Mouse (Mus musculus): ENCODE measurements around the gene Asb2. TPM values are rescaled to one million over a fixed set of nuclear protein-coding genes. Genes with fewer than 3 reads are reported as not detected.

Asb2 gene
- total RNA-seq (2021) = 1 to 10 TPM; 2.5 to 5.2 TPM
- long read RNA-seq, experiment 1, transcript Asb2-201 (10 exons, 2,690 nt) = major isoform, 6 of 6 reads
- long read RNA-seq, experiment 1, partial matches to known transcripts = 0 of 6 reads
- long read RNA-seq, experiment 1, other reads (novel, unspliced or antisense) = 0 of 6 reads
- long read RNA-seq, experiment 2, partial matches to known transcripts = 1 of 4 reads
- long read RNA-seq, experiment 2, other reads (novel, unspliced or antisense) = 0 of 4 reads

DNA sequence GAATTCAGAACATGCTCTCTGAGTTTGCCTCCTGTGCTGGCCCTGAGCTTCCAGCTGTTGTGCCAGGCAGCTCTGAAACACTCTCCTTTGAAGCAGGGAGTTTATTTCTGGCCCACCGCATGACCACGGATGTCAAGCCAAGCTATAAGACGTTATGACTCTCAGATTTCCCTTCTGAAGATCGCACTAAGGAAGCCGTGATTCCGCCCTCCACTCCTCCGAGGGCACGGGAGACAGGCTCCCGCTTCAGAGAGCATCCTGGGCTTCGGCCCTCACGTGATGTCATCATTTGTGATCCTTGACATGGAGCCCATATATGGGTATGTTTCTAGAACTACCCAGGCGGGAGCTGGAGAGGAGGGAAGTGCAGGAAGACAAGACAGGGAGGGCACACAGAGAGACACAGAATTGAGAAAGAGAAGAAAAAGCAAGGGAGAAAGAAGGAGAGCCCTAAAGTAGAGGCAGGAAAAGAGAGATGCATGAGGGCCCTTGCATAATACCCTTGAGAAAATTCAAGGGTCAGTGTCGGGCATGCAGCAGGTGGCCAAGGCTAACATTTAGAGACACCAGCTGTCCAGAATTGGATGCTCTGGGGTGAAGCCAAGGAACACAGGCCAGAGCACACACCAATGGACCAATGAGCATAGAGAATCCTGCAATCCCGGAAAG, at the start of gene Asb2:
Gene Asb2 (minus strand): TSS at position 256 of the 669 bp plus-strand sequence.
- no peak for DNase-seq (ENCODE audit: low spot score in 2 of 2)

DNA sequence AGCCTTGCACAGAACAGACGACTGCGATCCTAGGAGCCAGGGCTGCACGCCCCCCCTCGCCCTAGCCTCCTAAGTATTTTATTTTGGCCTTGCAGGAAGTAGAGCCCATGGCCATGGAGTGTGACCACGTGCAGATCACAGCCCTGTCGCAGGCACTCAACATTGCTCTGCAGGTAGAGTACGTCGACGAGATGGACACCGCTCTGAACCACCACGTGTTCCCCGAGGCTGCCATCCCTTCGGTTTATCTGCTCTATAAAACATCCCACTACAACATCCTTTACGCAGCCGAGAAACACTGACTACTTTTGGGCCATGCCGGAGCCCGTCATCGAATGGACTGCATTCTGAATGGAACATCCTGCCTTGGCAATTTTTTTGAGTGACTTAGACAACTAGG, 48.3 kb upstream of the Asb2 start:
- no peak for DNase-seq (ENCODE audit: low spot score in 2 of 2)

DNA sequence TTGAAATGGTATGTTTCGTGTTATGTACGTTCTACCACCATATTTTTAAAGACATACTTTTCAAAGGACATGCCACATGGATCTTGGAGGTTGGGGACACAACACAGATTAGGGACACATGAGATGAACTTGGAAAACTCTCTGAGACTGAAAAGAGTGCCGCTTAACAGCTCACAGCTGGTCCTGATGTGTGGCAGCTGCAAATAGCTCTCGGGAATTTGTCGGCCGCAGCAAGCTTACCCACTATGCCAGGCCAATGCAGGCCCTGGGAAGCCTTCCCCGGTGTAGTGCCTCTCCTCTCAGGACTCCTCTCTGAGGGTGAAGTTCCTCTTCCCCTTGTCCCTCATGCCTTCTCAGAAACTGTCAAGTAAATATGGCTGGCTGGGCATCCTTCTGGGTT, 41.0 kb upstream of the Asb2 start:
- no peak for DNase-seq (ENCODE audit: low spot score in 2 of 2)

- no peak for DNase-seq (ENCODE audit: low spot score in 2 of 2)
Measured at GRCm38 (mm10) chr12:103395486-103396275, 39.9 kb upstream of the Asb2 start.

DNA sequence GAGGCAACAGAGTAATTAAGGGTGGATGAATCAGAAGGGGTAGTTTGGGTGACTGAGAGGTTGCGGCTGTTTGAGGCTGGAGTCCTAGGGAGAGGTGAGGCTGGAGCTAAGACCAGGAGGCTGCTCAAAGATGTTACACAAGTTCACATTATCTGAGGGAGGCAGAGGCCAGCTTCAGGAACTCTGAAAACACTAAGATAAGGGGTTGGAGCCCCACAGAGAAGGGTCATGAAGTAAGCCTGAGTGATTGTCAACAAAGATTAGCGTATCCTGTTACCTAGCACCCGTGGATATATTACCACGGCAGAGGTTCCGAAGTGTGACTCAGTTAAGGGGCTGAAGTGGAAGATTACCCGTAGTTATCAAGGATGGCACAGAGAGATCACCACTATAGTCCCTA, 37.7 kb upstream of the Asb2 start:
- DNase-seq (ENCODE audit: low spot score in 2 of 2) = no peak

DNA sequence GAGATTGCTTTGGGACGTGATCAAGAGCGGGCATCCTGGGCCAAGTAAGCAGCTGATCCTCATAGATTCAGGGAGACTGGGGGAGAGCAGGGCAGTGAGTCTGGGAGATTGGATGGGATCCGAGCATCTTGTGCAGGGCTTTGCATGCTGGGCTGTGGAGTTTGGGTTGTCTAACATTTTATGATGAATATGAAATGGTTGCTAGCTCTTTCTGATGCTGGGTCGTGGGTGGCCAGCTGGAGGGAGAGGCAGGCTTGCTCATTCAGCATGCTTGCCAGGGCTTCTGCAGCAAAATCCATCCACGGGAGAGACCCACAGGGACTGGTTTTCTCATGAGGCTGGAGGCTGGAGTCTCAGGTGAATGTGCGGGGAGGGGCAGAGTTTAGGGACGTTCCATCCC, 35.3 kb upstream of the Asb2 start:
- DNase-seq (ENCODE audit: low spot score in 2 of 2) = no peak

DNA sequence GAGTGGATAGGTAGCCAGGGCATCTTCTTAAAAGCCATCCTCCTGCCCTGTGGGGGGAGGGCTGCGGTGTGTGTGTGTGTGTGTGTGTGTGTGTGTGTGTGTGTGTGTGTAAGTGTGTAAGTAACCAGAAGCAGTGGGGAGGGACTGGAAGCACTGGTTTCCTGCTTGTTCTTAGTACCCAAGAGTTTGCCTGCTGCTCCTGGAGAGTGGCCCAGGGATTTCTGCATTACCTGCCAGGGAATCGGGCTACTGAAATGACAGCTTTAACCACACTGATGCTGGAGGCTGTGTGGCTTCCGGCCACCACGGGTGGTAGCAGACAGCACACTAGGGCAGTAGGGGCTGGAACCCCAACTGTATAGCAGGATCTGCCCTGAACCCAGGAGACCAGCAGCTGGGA, 34.2 kb upstream of the Asb2 start:
- DNase-seq (ENCODE audit: low spot score in 2 of 2) = no peak

GRCm38 (mm10) chr12:103389348-103389727, 33.5 kb upstream of the Asb2 start:
- no peak for DNase-seq (ENCODE audit: low spot score in 2 of 2)

DNA sequence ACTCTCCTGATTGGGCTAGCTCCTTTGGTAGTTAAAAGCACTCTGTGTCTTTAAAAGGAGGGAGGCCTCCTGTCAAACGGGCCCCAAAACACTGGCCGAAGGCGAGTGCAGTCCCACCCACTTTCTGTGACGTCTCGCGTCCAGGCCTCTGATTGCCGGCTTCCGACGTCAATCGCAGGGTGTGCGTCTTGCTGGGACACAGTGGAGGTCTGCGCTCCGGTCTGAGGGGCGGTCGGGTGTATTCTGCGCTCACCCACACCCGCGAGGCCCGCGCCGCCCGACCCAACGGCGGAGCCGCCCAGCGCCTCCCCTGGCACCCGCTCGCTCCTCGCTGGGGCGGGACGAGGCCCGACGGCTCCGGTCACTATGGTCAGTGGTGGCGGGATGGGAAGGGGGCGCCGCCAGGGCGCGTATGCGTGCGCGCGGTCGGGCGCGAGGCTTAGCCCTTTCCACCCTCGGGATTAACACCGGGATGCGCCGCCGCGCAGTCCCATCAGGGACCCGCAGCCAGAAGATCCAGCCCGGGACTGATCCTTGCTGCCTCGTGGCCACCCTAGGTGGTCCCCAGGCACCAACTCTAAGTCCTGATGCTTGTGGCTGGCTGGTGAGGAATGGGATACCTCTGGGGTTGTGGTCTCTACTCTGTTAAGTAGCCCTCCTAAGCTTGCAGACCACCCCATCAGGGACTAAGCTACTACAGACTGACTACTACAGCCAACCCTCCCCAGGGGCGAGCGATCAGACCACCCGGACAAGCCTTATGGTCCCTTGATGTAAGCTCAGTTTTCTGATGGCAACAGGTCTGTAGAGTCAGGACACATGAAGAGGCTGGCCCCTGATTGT, 32.9 kb upstream of the Asb2 start, which contains the start of gene Otub2:
Gene Otub2 (plus strand): TSS at position 178 of the 843 bp plus-strand sequence.
- peak; percentile 88 to 90 for DNase-seq (ENCODE audit: low spot score in 2 of 2)

GRCm38 (mm10) chr12:103380226-103380625, 24.4 kb upstream of the Asb2 start:
- no peak for DNase-seq (ENCODE audit: low spot score in 2 of 2)

DNA sequence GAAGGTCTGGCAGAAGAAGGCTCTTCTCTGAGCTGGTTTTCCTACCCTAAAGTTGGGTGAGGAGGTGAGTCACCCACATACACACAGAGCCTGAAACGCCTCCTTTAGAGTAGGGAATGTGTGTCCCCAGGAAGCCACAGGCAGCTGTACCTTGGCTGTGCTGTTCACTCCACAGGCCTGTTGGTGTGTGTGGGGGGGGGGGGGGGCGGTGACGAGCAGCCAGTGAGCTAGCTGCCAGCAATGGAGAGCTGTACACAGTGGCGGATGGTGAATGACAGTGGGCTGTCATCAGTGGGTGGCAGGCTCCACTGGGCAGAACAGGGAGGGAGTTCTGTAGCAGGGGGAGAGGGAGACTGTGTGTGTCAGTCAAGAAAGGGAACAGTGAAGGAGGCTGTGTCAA, 21.0 kb upstream of the Asb2 start:
- DNase-seq (ENCODE audit: low spot score in 2 of 2) = no peak

- no peak for DNase-seq (ENCODE audit: low spot score in 2 of 2)
Measured at GRCm38 (mm10) chr12:103376124-103376523, 20.3 kb upstream of the Asb2 start.

DNA sequence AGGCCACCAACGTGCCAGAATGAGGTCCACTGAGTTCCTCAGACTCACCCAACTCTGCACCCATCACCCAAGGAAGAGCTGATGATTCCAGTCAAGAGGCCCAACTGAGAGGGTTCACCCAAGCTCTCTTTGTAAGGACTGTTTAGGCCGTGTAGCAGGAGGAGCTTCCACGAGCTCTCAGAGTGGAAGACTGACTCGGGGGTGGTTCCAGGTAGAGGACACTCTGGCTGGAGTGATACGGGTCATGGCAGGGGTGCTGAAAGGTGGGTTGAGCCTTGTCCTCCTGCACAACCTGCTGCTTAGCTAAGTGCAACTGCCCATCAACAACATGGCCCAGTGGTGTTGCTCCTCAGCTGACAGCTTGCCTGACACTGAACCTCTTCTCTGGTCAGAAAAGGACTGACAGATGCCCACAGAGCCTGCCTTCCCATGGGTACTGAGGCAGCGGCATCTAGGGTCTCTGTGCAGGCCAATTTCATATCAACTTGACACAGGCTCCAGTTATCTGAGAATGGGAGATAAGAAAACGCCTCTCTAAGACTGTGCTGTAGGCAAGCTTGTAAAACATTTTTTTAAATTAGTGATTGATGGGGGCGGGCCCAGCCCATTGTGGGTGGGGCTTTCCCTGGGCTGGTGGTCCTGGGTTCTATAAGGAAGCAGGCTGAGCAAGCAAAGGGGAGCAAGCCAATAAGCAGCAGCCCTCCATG, 17.9 kb upstream of the Asb2 start:
- no peak for DNase-seq (ENCODE audit: low spot score in 2 of 2)

DNA sequence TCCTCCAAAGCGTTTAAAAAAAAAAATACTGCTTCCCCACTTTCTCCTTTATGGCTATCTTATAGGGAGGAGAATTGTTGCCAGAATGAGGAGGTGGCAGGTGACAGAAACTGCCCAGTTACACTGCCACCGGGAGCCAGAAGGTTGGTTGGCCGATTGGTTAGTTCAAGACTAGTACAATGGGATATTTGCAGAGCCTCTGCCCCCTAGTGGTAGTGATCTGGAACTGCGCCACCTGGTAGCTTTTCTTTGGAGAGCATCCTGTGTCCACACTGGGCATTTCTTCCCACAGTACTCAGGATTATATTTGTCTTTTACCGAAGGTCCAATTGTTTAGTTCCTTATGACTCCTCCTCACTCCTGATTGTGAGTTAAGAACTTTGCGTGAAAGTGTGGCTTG, 15.9 kb upstream of the Asb2 start:
- DNase-seq (ENCODE audit: low spot score in 2 of 2) = peak in 1 of 2 experiments; percentile 36

DNA sequence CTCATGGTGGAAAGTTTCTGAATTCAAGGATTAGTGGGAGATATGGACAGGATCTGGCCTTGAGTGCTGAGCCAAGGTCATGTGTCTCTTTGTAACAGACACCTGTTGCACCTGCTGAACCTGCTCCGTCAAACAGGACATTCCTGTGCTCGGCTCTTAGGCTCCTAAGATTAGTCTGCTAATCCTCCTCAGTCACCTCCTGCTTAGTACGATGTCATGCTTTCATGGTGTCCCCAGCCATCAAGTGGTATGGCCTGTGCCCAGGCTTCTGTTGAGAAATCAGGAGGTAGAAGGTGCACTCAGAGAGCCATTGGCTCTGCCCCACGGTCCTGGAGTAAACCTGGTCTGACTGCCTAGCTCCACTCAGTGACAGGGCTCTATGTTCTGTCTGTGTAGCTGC, 15.1 kb upstream of the Asb2 start:
- no peak for DNase-seq (ENCODE audit: low spot score in 2 of 2)

GRCm38 (mm10) chr12:103368777-103369176, 13.0 kb upstream of the Asb2 start:
- no peak for DNase-seq (ENCODE audit: low spot score in 2 of 2)

GRCm38 (mm10) chr12:103368326-103368669, 12.5 kb upstream of the Asb2 start:
- DNase-seq (ENCODE audit: low spot score in 2 of 2) = no peak

- DNase-seq (ENCODE audit: low spot score in 2 of 2) = peak in 1 of 2 experiments; percentile 62
Measured at GRCm38 (mm10) chr12:103367620-103368325, 12.0 kb upstream of the Asb2 start.

- no peak for DNase-seq (ENCODE audit: low spot score in 2 of 2)
Measured at GRCm38 (mm10) chr12:103367171-103367570, 11.4 kb upstream of the Asb2 start.

- no peak for DNase-seq (ENCODE audit: low spot score in 2 of 2)
Measured at GRCm38 (mm10) chr12:103362336-103362735, 6.5 kb upstream of the Asb2 start.
